Mouse (Mus musculus) granulocyte monocyte progenitor cell, adult 5-6 weeks (primary cell): Measurements from ENCODE around the gene 2700081O15Rik. TPM values are rescaled to one million over a fixed set of nuclear protein-coding genes. Genes with fewer than 3 reads are reported as not detected.
A peak's percentile ranks its signal among the peaks of the same experiment; 100 is the strongest.
"Not testable (repeated sequence)": the region's sequence is repeated elsewhere in the genome, so short reads cannot be mapped to it uniquely, and the experiment has no call there.

ENCODE experiments used
- ATAC-seq: replicated peaks from 2 replicates; pipeline ENCODE4 v1.8.0; 2016; ENCODE audit warnings: mild to moderate bottlenecking, moderate TSS enrichment, inconsistent platforms; ENCODE audit not compliant: poor library complexity, severe bottlenecking
- total RNA-seq, 2 experiments: library from RNA; stranded (forward) in 1 of 2; stranded (reverse) in 1 of 2; fragments of 200-712, 200-1000 nt in 1 of 2; fragments of >200 nt in 1 of 2; fragmentation: Nextera tagmentation in 1 of 2; gene quantifications; 2 replicates each; pipeline ENCODE4 v1.2.3; 2014 to 2017

2700081O15Rik gene
- total RNA-seq (2014; fragmentation: Nextera tagmentation) (1.5 and 3.1 TPM in 2 replicates), total RNA-seq (2017) (1.2 and 1.6 TPM in 2 replicates)

- peak; percentile 34 for ATAC-seq
Measured at GRCm38 (mm10) chr19:7416834-7417735, at the start of gene 2700081O15Rik. TSS of gene 2700081O15Rik (plus strand) at chr19:7417625.

GRCm38 (mm10) chr19:7369469-7369868 is 48.0 kb upstream of the 2700081O15Rik start:
- ATAC-seq, result not testable (repeated sequence)

GRCm38 (mm10) chr19:7374491-7374890 is 42.9 kb upstream of the 2700081O15Rik start:
- ATAC-seq, result no peak

GRCm38 (mm10) chr19:7377639-7378038 is 39.8 kb upstream of the 2700081O15Rik start:
- no peak for ATAC-seq

GRCm38 (mm10) chr19:7381906-7382247 is 35.5 kb upstream of the 2700081O15Rik start:
- no peak for ATAC-seq

GRCm38 (mm10) chr19:7382248-7382902 is 35.0 kb upstream of the 2700081O15Rik start:
- peak; percentile 24 for ATAC-seq

GRCm38 (mm10) chr19:7382903-7383865 is 34.2 kb upstream of the 2700081O15Rik start, which contains the start of gene Spindoc:
TSS of gene Spindoc (minus strand) at chr19:7382994.
- peak; percentile 87 for ATAC-seq

GRCm38 (mm10) chr19:7386042-7386441 is 31.4 kb upstream of the 2700081O15Rik start:
- ATAC-seq, result peak; percentile 60

- no peak for ATAC-seq
Measured at GRCm38 (mm10) chr19:7388488-7388887, 28.9 kb upstream of the 2700081O15Rik start.

- ATAC-seq, result not testable (repeated sequence)
Measured at GRCm38 (mm10) chr19:7396867-7397826, 20.3 kb upstream of the 2700081O15Rik start.

- peak; percentile 71 for ATAC-seq
Measured at GRCm38 (mm10) chr19:7398898-7399297, 18.5 kb upstream of the 2700081O15Rik start.

GRCm38 (mm10) chr19:7400635-7401034 is 16.8 kb upstream of the 2700081O15Rik start:
- ATAC-seq, result no peak

- ATAC-seq, result no peak
Measured at GRCm38 (mm10) chr19:7404623-7405229, 12.7 kb upstream of the 2700081O15Rik start.

- ATAC-seq, result no peak
Measured at GRCm38 (mm10) chr19:7412361-7412760, 5.1 kb upstream of the 2700081O15Rik start.

GRCm38 (mm10) chr19:7415916-7416833 is 1.2 kb upstream of the 2700081O15Rik start:
- no peak for ATAC-seq

GRCm38 (mm10) chr19:7417911-7418849 is 755 bp downstream of the 2700081O15Rik start:
- ATAC-seq, result peak; percentile 76
